Mouse (Mus musculus) liver, adult 2 months (tissue): ENCODE results near the gene Senp3. TPM values are rescaled to one million over a fixed set of nuclear protein-coding genes. Genes with fewer than 3 reads are reported as not detected.

Experiments
- DNase-seq: peaks from one replicate; pipeline ENCODE4 v3.0.0-alpha.2; 2011; ENCODE audit warnings: low read depth, low spot score; ENCODE audit errors: extremely low read depth
- H3K27ac ChIP-seq: fragments of 200-500 bp; replicated peaks from 2 replicates; pipeline ENCODE4 v1.5.1; 2012; ENCODE audit warnings: low read depth, mild to moderate bottlenecking, control low read depth, inconsistent platforms, low read length; ENCODE audit not compliant: insufficient read depth
- H3K27me3 ChIP-seq: fragments of 200-500 bp; 2 replicates; pipeline ENCODE4 v1.6.1; 2012; ENCODE audit warnings: mild to moderate bottlenecking, moderate library complexity, low read length, inconsistent platforms; ENCODE audit not compliant: control insufficient read depth, insufficient read depth
- H3K36me3 ChIP-seq: fragments of 200-500 bp; 2 replicates; pipeline ENCODE4 v1.6.1; 2012; ENCODE audit warnings: low read length, inconsistent platforms; ENCODE audit not compliant: control insufficient read depth, insufficient read depth
- H3K4me1 ChIP-seq: fragments of 200-500 bp; 2 replicates; pipeline ENCODE4 v1.6.1; 2011; ENCODE audit warnings: low read length; ENCODE audit not compliant: control insufficient read depth, insufficient read depth
- H3K4me3 ChIP-seq: fragments of 200-500 bp; 2 replicates; pipeline ENCODE4 v1.5.1; 2011; ENCODE audit warnings: low read depth, mild to moderate bottlenecking, control low read depth, low read length, moderate library complexity; ENCODE audit not compliant: insufficient read depth
- H3K79me2 ChIP-seq: fragments of 200-500 bp; 2 replicates; pipeline ENCODE4 v1.6.1; 2012; ENCODE audit warnings: inconsistent platforms, mild to moderate bottlenecking, low read length, moderate library complexity; ENCODE audit not compliant: control insufficient read depth, insufficient read depth
- H3K9ac ChIP-seq: fragments of 200-500 bp; 2 replicates; pipeline ENCODE4 v1.6.1; 2012; ENCODE audit warnings: low read depth, mild to moderate bottlenecking, control low read depth, inconsistent platforms, low read length
- CTCF ChIP-seq: fragments of 200-500 bp; IDR thresholded peaks from 2 replicates; pipeline ENCODE4 v1.5.1; 2011; ENCODE audit warnings: low read depth, low read length, control low read depth
- POLR2A ChIP-seq: fragments of 200-500 bp; IDR thresholded peaks from 2 replicates; pipeline ENCODE4 v1.6.1; 2011; ENCODE audit warnings: low read length, control low read depth; ENCODE audit not compliant: insufficient read depth; ENCODE audit errors: extremely low read depth
- WGBS: fragments of 180-500 bp; shearing (Covaris S2); methylation state at CpG from one replicate; pipeline ENCODE4 v1.1.7; 2018; 5-methylcytosine and 5-hydroxymethylcytosine counted together
- polyA plus RNA-seq: library from polyadenylated mRNA; depleted of rRNA; stranded (reverse); fragments of >200 nt; gene quantifications from 2 replicates; pipeline ENCODE4 v1.2.3, GENCODE M21; 2012
- total RNA-seq: library from RNA; depleted of rRNA; stranded (reverse); fragments of >200 nt; gene quantifications from 2 replicates; pipeline ENCODE4 v1.2.3, GENCODE M21; 2014

Senp3 gene
- total and polyA plus RNA-seq, 2 experiments = 25.8 to 26.2 TPM

GRCm38 (mm10) chr11:69662967-69663671 lies 18.8 kb downstream of the Senp3 start:
- 65% methylated on average over 13 of the region's 13 CpGs for WGBS
- Histone ChIP-seq H3K4me1 (peaks cover 9% of the 10 kb centered on the region), H3K9ac (peak overlapping the region; percentile 28), H3K36me3 (peaks cover 10% of the 10 kb centered on the region; the same call in 1 of the 2 replicates), H3K27ac (peak overlapping the region; percentile 70), H3K4me3 (peak overlapping the region; percentile 65), H3K79me2 (no peaks in the 10 kb centered on the region; the same call in 1 of the 2 replicates), H3K27me3 (no peaks in the 10 kb centered on the region)
- TF ChIP-seq POLR2A = no peak
- TF ChIP-seq CTCF = no peak
- peak; percentile 44 for DNase-seq

- H3K4me3 ChIP-seq = peak within 1 kb of the TSS; percentile 65
- H3K36me3 ChIP-seq = peaks cover 3% of the 10 kb centered on the region; the same call in 1 of the 2 replicates
- peak within 1 kb of the TSS; percentile 87 for H3K27ac ChIP-seq
- H3K4me1 ChIP-seq = peaks cover 9% of the 10 kb centered on the region
- under 1% methylated on average over 48 of the region's 48 CpGs for WGBS
- no peaks in the 10 kb centered on the region for H3K27me3 ChIP-seq
- H3K79me2 ChIP-seq = no peaks in the 10 kb centered on the region; the same call in 1 of the 2 replicates
- peak; percentile 83 for DNase-seq
- peak within 1 kb of the TSS; percentile 79 for H3K9ac ChIP-seq
- TF ChIP-seq CTCF (peak; percentile 53), POLR2A (peak; percentile 82; the same call in 1 of the 2 replicates)
Observed at GRCm38 (mm10) chr11:69662213-69662966, 19.5 kb downstream of the Senp3 start, which contains the start of gene Mpdu1. TSS of gene Mpdu1 (minus strand) at chr11:69662642.

DNA sequence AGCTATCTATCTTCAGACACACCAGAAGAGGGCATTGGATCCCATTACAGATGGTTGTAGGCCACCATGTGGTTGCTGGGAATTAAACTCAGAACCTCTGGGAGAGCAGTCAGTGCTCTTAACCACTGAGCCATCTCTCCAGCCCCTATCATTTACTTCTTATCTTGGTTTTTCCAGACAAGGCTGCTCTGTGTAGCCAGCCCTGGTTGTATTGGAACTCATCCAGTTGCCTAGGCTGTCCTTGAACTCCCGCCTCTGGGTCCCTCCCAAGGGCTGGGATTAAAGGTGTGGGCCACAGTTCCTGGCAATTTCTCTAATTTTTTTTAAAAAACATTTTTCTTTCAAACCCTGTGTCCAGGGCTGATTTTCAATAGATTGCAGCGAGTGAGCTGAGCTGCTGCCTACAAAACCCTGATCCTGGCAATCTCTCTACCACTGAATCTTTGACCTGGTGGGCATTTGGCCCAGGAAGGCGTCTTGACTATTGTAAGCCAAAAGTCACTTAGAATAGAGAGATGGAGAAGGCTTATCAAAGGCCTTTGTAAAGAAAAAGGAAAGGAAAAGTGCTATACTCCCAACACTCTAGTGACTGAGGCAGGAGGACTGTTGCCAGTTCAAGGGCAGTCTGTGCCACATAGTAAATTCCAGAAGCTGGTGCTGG lies 20.5 kb downstream of the Senp3 start:
- peak overlapping the region; percentile 79; the same call in 1 of the 2 replicates for H3K9ac ChIP-seq
- 20% methylated on average over 3 of the region's 3 CpGs for WGBS
- peaks cover 9% of the 10 kb centered on the region for H3K4me1 ChIP-seq
- H3K79me2 ChIP-seq = no peaks in the 10 kb centered on the region; the same call in 1 of the 2 replicates
- peak; percentile 72 for DNase-seq
- TF ChIP-seq POLR2A = no peak
- TF ChIP-seq CTCF = no peak
- peak overlapping the region; percentile 65 for H3K4me3 ChIP-seq
- no peaks in the 10 kb centered on the region for H3K36me3 ChIP-seq
- peak overlapping the region; percentile 87 for H3K27ac ChIP-seq
- no peaks in the 10 kb centered on the region for H3K27me3 ChIP-seq

- no peak for DNase-seq
- H3K4me3 ChIP-seq = no peak overlapping the region
- no peaks in the 10 kb centered on the region for H3K27me3 ChIP-seq
- 86% methylated on average over 15 of the region's 15 CpGs for WGBS
- peaks cover 3% of the 10 kb centered on the region; the same call in 1 of the 2 replicates for H3K36me3 ChIP-seq
- H3K9ac ChIP-seq = no peak overlapping the region
- H3K79me2 ChIP-seq = no peaks in the 10 kb centered on the region; the same call in 1 of the 2 replicates
- H3K27ac ChIP-seq = no peak overlapping the region
- TF ChIP-seq POLR2A = no peak
- TF ChIP-seq CTCF = peak; percentile 9; the same call in 1 of the 2 replicates
- peaks cover 5% of the 10 kb centered on the region for H3K4me1 ChIP-seq
Observed at GRCm38 (mm10) chr11:69657462-69657881, 24.4 kb downstream of the Senp3 start.

DNA sequence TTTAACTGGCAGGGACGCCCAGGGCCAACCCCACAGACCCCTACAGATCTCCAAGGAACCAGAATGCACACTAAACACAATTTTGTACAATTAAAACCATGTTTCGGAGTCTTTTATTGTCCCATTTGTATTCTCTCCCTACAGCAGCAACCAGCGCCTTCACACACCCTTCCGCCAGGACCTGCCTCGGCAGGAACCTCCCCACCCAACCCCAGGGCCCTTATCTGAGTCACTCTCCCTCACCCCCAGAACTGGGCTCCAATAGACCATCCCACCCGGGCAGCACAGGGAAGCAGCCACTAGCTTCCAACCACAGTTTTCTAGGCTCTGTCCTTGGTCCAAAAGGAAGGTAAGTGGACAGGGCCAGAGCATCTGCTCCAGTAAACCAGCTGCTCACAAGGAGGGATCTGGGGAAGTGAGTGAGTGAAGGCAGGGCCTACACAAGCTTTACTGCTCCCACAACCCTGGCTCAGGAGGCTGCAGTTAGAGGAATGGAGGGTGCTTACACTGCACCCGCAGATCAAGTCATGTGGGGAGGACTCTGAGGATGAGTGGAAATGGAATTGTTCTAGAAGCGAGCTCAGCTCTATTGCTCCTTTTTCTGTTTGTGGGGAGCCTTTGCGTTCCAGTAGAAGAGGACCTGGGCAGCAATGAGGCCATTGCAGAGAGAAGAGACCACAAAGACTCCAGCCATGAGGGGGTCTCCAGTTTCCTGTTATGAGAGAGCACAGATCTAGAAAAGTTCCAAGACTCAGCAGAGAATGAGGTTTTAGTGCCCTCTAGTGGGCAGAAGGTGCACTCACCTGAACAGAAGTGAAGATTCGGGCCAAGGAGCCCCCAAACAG lies 25.0 kb downstream of the Senp3 start:
- H3K9ac ChIP-seq = no peak overlapping the region
- H3K27me3 ChIP-seq = no peaks in the 10 kb centered on the region
- TF ChIP-seq CTCF (peak; percentile 67), POLR2A (no peak)
- 81% methylated on average over 10 of the region's 10 CpGs for WGBS
- peaks cover 8% of the 10 kb centered on the region; the same call in 1 of the 2 replicates for H3K36me3 ChIP-seq
- H3K79me2 ChIP-seq = no peaks in the 10 kb centered on the region; the same call in 1 of the 2 replicates
- no peak for DNase-seq
- H3K4me3 ChIP-seq = no peak overlapping the region
- H3K4me1 ChIP-seq = peaks cover 5% of the 10 kb centered on the region
- H3K27ac ChIP-seq = no peak overlapping the region
